Mouse (Mus musculus) right cerebral cortex, postnatal 10 days (tissue): ENCODE measurements at regions not wholly inside any gene's neighbourhood (a gene's known extent, or its start where the extent isn't known, plus 50 kb on each side); places are given as distances from the start of the nearest gene placed in this dataset.
A peak's percentile ranks its signal among the peaks of the same experiment; 100 is the strongest.

Experiments
- DNase-seq, 2 experiments: peaks; one replicate each; pipeline ENCODE4 v3.0.0; 2021; ENCODE audit warnings: low spot score in 2 of 2

DNA sequence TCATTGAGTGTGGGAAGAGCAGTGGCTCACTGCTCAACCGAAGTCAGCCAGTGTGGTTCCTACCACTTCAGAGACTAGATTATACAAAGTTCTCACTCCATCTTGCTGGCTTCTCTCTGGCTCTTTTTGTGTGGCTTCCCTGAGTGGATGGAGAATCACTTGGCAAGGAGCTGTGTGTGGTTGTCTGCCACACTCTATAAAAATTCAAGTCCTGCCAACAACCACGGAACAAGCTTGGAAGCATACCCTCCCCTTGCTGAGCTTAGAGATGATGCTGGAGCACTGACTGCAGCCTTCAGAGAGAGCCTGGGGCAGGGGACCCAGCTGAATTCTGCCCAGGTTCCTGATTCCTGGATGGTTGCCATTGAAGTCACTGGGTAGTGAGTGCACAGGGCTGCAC, 156.3 kb upstream of the Sall1 start:
- peak; percentile 33 to 34 for DNase-seq

DNA sequence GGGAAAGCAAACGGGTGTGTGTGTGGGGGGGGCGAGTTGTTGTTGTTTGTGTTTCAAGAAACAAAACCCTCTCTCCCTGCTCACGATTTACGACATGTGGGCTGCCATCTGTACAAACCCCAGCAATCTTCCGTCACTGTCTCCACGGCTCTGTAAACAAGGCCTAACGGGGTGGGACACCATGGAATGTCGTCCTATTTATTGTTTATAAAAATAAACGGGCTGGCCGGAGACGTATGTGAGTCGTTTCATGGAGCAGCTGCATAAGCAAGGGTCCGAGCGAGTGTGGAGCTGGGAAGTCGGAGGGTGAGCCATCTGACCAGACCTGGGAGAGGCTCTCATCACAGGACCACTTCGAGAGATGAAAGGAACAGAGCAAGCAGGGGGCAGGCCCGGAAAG, 141.4 kb upstream of the Sall1 start:
- DNase-seq, result no peak

DNA sequence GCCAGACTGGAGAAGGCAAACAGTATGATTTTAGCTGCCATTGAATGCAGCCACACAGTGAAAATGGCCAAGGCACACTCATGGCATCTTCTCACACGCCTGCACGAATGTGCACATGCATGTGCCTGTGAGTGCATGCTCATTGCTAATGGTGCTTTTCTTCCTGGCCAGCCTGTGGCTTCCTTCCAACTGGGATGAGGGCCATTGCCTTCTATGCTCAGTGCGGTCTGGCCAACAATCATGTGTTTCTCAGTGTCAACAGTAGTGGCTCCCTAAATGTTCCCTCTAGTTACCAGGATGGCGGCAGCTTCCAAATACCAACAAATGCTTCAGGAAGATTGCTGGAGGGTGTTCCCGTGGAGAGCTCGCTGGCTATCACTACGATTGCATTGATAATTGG, 131.7 kb upstream of the Sall1 start:
- DNase-seq, result no peak

DNA sequence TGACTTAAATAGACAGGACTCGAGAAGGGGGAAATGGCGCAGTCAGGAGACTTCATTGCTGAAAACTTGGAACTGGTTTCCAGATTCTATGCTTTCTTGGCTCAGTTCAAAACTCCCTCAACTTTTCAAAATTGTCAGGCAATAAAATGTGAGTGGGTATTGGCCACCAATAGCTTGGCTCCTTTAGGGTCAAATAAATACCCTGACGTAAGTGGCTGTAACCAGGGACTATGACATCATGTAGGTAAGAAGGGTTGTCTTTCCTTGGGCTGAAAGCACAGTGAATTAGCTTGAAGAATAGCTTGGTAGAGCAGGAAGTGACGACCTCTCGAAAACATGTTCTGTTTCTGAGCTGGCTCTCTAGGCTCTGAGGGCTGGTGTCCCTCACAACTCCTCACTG, 127.6 kb upstream of the Sall1 start:
- DNase-seq, result no peak

DNA sequence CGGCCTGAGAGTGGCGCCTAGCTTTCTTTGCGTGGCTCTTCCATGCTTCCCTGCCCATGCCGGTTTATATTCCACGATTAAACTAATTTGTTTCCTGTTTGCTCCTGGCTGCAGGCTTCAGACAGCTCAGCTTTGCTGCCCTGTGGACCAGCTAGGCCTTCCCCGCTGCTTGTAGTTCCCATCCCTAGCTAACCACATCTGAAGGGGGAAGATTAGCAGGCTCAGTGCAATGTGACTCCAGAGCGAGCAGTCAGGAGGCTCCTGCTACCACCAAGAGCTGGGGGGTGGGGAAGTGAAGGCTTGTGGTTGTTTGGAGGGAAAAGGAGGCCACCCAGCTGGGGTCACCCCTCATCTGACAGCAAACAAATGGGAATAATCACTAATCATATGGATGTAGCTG, 125.5 kb upstream of the Sall1 start:
- DNase-seq, result no peak

DNA sequence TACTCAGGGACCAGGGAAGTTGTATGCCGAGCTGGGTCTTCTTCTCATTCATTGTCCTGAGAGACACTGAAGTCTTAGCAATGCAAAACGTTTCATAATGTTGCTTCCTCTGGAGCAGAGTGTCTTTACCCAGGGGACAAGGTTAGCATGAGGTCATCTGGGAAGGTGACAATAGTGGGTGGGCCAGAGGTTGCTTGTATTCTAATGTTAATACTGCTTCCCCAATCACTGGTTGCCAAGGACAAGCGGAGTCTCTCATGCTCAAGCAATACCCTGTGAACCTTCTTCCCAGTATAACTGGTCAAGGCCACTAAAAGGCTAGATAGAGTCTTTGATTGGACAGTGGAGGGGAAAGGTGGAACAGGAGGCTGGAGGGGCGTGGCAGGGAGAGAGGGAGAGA, 123.1 kb upstream of the Sall1 start:
- DNase-seq, result no peak

DNA sequence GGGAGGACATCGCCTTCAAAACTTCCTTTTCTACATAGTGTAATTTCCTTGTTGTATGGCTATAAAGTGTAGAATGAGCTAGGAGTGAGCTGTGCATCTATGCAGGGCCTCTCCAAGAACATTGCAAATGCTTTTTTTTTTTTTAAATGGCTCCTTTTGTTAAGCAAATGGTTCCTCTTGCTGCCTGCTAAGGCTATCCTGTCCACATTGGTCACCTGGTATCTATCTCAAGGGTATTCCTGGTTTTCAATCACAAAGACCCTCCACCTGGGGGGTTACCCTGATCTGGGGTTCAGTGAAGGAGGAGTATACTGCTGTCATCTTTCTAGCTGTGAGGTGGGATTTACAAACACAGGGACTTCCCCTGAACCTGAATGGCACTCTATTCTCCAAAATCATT, 112.9 kb upstream of the Sall1 start:
- no peak for DNase-seq

DNA sequence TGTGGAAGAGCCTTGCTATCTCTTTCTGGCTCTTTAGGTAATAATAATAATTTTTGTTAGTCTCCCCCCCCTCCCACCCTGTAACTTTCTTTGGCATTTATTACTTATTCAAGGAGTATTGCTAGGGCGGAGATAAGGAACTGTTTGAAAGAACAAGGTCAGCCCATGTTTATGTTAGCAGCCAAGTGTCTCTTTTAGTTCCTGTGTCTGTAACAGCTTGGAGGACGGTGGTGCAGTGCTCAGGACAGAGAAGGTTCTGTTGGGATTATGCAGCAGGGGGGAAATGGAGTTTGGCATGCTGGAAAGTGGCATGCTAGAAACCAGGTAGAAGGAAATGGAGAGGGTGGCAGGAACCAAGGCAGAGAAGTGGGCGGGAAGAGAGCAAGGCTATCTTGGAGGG, 109.6 kb upstream of the Sall1 start:
- no peak for DNase-seq

DNA sequence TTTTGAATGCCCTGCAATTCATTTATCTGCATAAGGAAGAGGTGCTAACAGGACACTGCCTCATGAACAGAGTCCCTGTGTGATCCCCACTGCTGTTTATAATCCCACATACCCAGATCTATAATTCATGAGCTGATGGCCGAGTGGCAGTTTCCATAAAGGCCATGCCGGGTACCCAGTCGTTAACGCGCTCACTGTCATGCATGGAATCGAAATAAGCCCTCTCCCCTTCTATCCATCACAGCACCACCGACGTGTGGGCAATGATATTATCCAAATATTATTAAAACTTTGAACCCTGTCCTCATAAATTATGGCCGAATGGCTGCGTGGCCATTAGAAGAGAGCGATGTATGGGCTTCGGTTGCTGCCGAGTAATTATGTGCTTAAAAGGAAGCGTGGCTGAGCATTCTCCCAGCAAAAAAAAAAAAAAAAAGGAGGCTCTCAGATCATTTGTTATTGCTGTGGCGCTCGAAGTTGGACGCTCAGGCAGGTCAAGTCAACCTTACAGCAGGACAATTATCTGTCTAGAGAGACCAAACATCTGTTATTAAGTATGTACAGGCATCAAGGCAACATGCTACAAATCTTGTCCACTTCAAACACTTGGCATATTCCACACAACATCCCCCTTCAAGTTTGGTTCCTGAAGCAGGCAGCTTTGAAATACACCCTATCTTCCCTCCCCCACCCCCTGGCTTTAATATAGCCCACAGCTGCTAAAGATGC, 109.1 kb upstream of the Sall1 start:
- no peak for DNase-seq

DNA sequence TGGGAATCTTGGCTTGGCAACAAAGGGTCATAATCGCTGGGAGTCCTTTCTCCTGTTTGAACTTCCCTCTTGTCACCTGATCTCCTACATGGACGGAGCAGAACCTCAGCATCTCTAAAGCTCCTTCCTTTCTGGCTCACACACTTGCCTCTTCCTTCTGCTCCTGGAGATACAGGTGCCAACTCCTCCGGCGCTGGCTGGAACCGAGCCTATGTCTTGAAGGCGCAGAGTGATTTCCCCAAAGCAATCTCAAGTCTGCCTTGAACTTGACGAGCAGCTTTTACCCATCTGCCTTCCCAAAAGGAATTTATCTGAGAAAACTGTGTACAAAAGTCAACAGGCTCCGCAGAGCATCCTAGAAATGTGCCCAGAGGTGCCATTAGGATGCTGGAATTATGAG, 108.4 kb upstream of the Sall1 start:
- peak in 1 of 2 experiments; percentile 41 for DNase-seq

DNA sequence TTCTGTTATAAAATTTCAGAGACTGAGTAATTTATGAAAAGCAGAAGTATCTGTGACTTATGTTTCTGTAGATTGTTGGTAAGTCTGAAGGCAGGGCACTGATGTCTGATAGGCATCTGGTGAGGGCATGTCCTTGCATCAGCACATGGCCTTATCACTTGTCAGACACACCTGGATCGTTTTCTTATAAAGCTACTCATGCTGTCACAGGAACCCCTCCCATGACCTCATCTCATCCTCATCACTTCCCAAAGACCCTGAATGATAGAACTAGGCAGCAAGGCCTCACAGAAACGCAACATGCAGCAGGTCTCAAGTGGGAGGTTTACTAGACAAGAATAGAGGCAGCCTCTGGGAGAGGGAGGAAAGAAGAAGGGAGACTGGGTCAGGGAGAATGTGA, 107.0 kb upstream of the Sall1 start:
- no peak for DNase-seq

DNA sequence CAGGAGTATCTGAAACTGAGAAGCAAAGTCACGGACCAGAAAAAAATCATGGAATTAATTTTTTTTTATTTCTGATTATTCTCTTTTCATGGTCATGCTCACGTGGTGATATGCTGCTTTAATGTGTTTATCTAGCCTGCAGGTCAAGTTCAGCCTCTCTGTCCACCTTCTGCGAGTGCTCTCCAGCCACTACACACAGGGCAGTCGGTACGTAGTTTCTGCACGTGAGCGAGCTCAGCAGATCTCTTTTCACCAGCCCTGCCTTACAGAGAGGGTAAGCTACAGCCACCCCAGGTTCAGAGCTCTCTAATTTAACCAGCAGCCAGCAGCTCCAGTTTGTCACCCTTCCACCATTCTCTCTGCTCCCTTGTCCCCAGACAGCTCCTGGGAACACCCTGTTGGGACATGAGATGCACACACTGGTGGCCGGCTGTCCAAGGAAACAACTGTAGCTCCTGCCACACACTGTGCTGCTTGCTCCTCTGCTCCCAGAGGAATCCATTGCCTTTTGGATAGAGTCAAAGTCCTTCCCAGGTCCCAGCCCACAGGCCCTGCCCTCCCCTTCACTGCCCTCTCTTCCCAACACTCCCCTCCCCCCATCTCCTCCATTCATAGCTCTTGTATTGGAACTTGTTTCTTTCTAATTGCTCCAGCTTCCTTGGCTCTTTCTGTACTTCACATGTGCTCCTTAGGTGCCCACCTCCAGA, 97.7 kb upstream of the Sall1 start:
- no peak for DNase-seq

DNA sequence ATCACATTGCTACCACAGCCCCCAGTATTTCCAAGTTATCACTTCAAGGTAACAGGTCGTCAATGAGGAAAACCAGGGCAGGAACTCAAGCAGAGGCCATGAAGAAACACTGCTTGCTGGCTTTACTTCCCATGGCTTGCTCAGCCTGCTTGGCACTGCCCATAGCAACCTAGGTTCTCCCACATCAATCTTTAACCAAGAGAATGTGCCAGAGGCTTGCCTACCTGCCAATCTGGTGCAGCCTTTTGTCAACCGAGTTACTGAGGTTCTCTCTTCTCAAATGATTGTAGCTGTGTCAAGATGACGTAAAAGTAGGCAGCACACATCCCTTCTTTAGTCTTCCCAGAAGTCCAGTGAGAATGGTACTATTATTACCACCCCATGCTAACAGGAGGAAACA, 95.9 kb upstream of the Sall1 start:
- DNase-seq, result no peak

DNA sequence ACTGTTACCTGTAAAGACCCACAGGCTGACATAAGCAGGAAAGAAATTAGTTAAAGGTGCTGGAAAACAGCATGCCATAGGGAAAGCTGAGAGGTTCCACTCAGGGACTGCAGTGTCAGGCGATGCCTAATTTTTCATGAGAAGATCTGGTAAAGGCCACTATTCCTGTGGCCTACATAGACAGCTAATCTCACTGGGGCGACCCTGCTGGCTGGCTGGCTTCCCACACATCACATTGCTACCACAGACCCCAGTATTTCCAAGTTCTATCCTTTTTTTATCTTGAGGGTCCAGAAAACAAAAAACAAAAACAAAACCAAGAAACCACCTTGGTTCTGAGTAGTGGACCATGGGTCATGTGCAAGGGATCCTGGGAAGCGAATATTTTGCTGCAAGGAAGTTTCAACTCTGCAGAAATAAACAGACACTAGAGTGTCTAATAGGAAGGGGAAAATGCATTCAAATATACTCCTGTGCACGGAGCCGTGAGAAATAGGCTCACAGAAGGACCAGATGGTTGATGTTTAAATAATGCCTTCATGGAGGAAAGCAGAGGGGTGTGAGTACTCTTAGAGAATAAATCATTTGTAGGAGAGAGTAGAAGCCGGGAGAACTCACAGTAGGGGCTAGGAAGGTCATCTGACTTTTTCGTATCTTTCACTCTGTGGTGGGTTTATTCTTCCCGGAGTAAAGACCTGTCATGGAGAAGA, 94.6 kb upstream of the Sall1 start:
- no peak for DNase-seq

DNA sequence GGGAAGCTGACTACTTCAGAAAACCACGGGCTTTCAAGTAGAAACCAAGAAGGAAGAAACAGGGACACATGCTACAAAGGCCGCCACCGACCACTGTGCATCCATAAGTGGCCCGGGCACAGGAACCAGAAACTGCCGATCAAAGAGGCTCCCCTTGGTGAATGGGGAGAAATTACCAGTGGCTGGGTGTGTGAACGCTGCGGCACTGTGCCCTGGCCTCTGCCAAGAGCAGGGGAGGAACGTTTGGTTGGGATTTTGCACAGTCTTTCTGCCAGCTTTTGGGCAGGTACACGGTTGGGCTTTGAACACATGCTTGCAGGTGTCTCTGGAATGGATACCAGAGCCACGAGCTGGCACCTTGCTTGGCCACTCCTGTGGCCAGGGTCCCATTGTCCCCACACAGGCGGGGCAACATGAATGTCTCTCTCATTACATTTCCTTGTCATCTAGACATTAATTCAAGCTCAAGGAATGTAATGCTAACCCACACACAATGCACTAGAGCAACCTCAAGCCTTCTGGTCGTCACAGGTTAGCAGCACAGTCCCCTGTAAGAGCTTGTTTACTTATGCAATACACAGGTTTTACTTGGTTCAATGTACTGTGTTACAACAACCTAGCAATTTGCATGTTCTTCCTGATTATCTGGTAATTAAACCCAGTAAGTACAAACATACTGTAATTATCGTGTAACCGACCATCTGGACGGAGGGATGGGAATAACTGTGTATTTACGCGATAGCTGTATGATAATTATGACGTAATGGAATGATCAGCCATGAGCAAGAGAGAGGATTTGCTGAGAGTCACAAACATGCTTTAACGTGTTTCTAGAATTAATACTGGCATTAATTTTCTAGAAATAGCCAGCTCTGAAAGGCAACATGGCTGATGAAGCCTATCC, 90.9 kb upstream of the Sall1 start:
- peak; percentile 37 to 43 for DNase-seq

DNA sequence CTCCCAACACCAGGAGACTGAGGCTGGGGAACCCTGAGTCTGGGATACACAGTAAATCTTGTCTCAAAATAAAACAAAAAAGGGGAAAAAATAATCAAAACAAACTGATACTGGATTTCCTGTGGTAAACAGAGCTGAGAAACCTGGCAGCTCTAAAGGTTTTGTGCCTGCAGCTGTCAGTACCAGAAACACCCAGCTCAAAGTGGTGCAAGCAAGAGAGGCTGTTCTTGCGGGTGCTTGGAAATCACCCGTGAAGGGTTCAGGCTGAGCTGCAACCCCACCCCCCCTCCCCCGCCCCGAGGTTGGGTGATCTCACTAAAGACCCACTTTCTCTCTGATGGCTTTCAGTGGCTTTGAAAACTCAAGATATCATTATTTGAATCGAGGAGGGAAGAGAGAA, 90.1 kb upstream of the Sall1 start:
- no peak for DNase-seq

DNA sequence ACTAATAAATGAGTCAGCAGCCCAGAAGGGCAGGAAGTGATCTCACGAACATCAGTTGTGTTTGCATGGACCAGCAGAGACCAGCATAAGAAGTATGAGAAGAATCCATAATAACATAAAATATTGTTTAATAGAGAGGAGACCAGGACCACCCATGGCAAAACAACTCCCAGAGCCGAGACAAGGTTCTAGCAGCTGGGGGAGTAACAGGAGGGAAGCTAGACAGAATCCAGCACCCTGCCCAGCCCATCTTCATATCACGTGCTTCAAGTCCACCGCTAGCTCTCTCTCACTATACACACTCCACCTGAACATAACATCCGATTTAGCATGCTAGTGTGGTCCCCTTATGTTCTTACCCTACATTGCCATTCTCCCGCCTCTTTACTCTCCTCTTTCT, 77.1 kb upstream of the Sall1 start:
- no peak for DNase-seq

DNA sequence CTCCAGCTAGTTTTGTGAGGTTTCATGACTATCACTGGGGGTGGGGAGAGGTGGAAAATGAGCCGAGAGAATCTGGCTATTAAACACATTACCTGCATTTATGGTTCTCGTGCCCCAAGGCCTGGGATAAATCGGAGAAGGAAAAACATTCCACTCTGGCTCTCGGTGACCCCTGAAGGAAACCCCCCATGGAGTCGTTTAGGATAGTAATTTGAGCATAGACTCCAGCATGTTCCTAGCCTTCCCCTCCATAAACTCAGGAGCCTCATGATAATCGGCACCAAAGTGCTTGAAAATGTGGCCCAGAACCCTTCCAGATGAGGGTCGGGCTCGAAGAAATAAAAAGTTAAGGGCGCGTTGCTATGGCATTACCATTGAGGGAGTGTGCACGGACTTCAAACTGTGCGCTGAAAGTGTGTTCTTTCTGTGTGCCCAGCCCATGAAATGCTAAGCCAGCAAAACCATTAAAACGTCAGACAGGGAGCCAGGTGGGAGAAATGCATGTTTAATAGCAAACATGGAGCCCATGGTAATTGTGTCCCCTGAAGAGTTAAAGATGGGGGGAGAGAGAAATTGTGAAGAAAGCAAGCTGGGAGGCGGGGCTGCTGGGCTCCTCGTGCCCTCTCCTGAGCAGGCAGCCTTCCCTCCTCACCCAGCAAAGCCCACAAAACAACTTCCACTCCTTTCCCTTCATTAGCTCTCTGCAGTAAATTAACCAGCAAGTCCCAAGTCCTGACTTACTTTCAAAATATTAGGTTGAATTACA, 64.1 kb upstream of the Sall1 start:
- no peak for DNase-seq

DNA sequence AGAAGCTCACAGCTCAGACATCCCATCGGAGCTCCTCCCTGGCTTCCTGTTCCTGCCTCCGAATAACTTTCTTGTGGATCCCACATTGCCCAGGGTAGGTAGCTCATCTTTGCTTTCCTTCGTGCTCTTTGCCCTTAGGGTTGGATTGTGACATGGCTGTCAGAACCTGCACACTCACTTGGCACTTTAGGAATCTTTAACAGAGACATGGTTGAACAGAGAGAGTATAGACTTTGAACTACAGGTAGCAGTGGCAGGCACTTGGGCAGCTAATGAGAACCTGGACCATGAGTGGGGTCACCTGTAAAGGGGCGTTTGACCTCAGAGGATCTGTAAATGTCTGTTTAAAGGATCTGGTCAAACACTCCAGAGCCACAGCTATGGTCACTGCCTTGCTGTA, 62.4 kb upstream of the Sall1 start:
- DNase-seq, result no peak

DNA sequence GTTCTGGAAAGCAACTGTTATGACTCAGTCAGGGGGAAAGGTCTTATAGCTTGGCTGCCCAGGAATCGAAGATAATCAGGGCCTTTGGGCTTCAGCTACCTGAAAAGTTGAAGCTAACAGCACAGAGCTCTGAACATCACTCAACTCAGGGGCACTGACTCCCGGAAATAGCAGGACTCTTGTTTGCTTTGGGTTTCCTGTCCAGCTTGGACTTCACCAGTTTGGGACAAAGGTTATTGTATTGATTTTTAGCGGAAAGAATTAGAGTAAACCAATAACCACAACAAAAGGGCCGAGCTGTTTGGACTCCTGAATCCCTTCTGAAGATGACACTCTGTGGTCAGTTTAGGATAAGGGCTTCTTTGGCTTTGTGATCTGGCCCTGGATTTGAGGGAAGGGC, 53.4 kb upstream of the Sall1 start:
- no peak for DNase-seq
